20 mouse cellular contexts compared by ENCODE assay signal in the genomic region with DNA sequence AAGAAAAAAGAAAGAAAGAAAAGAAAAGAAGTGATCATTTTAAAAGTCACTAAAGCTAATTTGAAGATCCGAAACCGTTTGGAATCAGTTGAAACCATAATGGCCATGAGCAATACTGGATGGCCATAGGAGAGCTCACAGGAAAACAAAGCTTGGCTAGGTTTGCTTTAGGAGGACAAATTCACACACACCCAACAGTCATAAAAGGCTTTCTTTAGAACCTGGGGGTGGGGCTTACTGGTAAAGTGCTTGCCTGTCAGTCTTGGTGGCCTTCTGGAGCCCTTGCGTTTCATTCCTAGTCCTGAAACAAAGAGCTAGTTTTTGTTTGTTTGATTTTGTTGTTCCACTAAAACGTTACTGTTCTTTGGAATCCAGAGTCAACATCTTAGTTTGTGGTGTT.
"Had no signal": no experiment of that assay in that cellular context is flagged by ENCODE, and none has a peak within 500 bp of the region (broad histone marks: within the 10 kb centered on the region; RNA-seq: fewer than 3 reads in every experiment).

No protein-coding gene starts in this region.

- H3K27ac ChIP-seq: liver, embryonic 15.5 days; lung, embryonic 15.5 days; macrophage; midbrain, embryonic 13.5 days; midbrain, embryonic 15.5 days; neural tube, embryonic 12.5 days; stomach, embryonic 15.5 days; stomach, postnatal 0 days had no signal

- H3K9ac ChIP-seq: liver, embryonic 15.5 days; liver, postnatal 0 days; lung, embryonic 15.5 days; midbrain, embryonic 13.5 days; midbrain, embryonic 15.5 days; neural tube, embryonic 12.5 days; stomach, embryonic 15.5 days had no signal

- DNase-seq: liver, postnatal 0 days; lung, adult 2 months; lung, postnatal 14 days; lung, postnatal 36 days; right cerebral cortex, postnatal 14 days; spleen, adult 18-20 months; thymus, adult 2 months; thymus, postnatal 25 days; thymus, postnatal 4 days had no signal

- ATAC-seq: liver, postnatal 0 days; lung, postnatal 0 days; midbrain, embryonic 13.5 days; midbrain, embryonic 15.5 days had no signal

- H3K4me3 ChIP-seq: liver, embryonic 15.5 days; lung, embryonic 15.5 days; megakaryocyte, embryonic 14.5 days; midbrain, embryonic 13.5 days; midbrain, embryonic 15.5 days; neural tube, embryonic 12.5 days; stomach, embryonic 15.5 days had no signal

- H3K4me2 ChIP-seq: liver, embryonic 15.5 days; lung, embryonic 15.5 days; midbrain, embryonic 11.5 days; midbrain, embryonic 13.5 days; midbrain, embryonic 15.5 days; neural tube, embryonic 12.5 days; stomach, embryonic 15.5 days had no signal

- H3K27me3 ChIP-seq: liver, embryonic 15.5 days; lung, embryonic 15.5 days; midbrain, embryonic 15.5 days; neural tube, embryonic 12.5 days; stomach, embryonic 15.5 days had no signal

- H3K4me1 ChIP-seq: liver, embryonic 15.5 days; lung, embryonic 15.5 days; midbrain, embryonic 13.5 days; midbrain, embryonic 15.5 days; neural tube, embryonic 12.5 days; stomach, embryonic 15.5 days had no signal

- H3K36me3 ChIP-seq: liver, embryonic 15.5 days; lung, embryonic 15.5 days; midbrain, embryonic 13.5 days; midbrain, embryonic 15.5 days; neural tube, embryonic 12.5 days; stomach, embryonic 15.5 days had no signal

- H3K9me3 ChIP-seq: liver, embryonic 15.5 days; lung, embryonic 15.5 days; megakaryocyte, embryonic 14.5 days; midbrain, embryonic 13.5 days; midbrain, embryonic 15.5 days; neural tube, embryonic 12.5 days; stomach, embryonic 15.5 days had no signal
